Mouse (Mus musculus) hindbrain, embryonic 13.5 days (tissue): ENCODE results near the gene Stx6. TPM values are rescaled to one million over a fixed set of nuclear protein-coding genes. Genes with fewer than 3 reads are reported as not detected.
"Not testable (repeated sequence)": the region's sequence is repeated elsewhere in the genome, so short reads cannot be mapped to it uniquely, and the experiment has no call there.

ENCODE experiments used
- ATAC-seq: fragments of 200-750 bp; cut with Nextera tagmentation; 2 replicates; pipeline ENCODE4 v1.8.0; 2017; ENCODE audit warnings: moderate TSS enrichment; ENCODE audit not compliant: low FRiP score
- H3K27ac ChIP-seq: fragments of 300-500 bp; sonication (generic); 2 replicates; pipeline ENCODE4 v1.5.1; 2015; ENCODE audit warnings: inconsistent platforms, mild to moderate bottlenecking, moderate library complexity
- H3K27me3 ChIP-seq: fragments of 300-500 bp; sonication (generic); 2 replicates; pipeline ENCODE4 v1.6.1; 2015; ENCODE audit warnings: mild to moderate bottlenecking, inconsistent platforms
- H3K36me3 ChIP-seq: fragments of 300-500 bp; sonication (generic); 2 replicates; pipeline ENCODE4 v1.6.1; 2015; ENCODE audit warnings: mild to moderate bottlenecking, inconsistent platforms
- H3K4me1 ChIP-seq: fragments of 300-500 bp; sonication (generic); replicated peaks from 2 replicates; pipeline ENCODE4 v1.6.1; 2015; ENCODE audit warnings: inconsistent platforms
- H3K4me2 ChIP-seq: fragments of 300-500 bp; sonication (generic); 2 replicates; pipeline ENCODE4 v1.6.1; 2015; ENCODE audit warnings: inconsistent platforms, mild to moderate bottlenecking, moderate library complexity
- H3K4me3 ChIP-seq: fragments of 300-500 bp; sonication (generic); 2 replicates; pipeline ENCODE4 v1.5.1; 2015; ENCODE audit warnings: mild to moderate bottlenecking, inconsistent platforms
- H3K9ac ChIP-seq: fragments of 300-500 bp; sonication (generic); 2 replicates; pipeline ENCODE4 v1.6.1; 2015; ENCODE audit warnings: mild to moderate bottlenecking, inconsistent platforms
- H3K9me3 ChIP-seq: fragments of 300-500 bp; sonication (generic); 2 replicates; pipeline ENCODE4 v1.6.1; 2016; ENCODE audit warnings: inconsistent platforms
- WGBS: fragments of 180-500 bp; shearing (Covaris S2); methylation state at CpG from one replicate; pipeline ENCODE4 v1.1.7; 2015; 5-methylcytosine and 5-hydroxymethylcytosine counted together
- polyA plus RNA-seq: library from polyadenylated mRNA; unstranded; fragments of >200 nt; fragmentation: Nextera tagmentation; extraction: Ambion mirVana; gene quantifications from 2 replicates; pipeline ENCODE4 v1.2.1, GENCODE M21; 2015

Gene Stx6
- polyA plus RNA-seq, 1 experiment from 2014 or later = 121 TPM

GRCm38 (mm10) chr1:155173644-155174016 lies 15.1 kb downstream of the Stx6 start:
- Histone ChIP-seq H3K36me3 (peaks cover 32% of the 10 kb centered on the region), H3K4me1 (peaks cover 11% of the 10 kb centered on the region)
- not testable (repeated sequence) for H3K4me2 ChIP-seq, H3K9ac ChIP-seq, H3K27ac ChIP-seq, H3K27me3 ChIP-seq, H3K9me3 ChIP-seq, ATAC-seq, H3K4me3 ChIP-seq
- 83% methylated on average over 1 of the region's 1 CpGs for WGBS

- Histone ChIP-seq H3K4me1 (peaks cover 11% of the 10 kb centered on the region), H3K9me3 (no peaks in the 10 kb centered on the region), H3K36me3 (peaks cover 40% of the 10 kb centered on the region), H3K27me3 (no peaks in the 10 kb centered on the region), H3K27ac (no peak overlapping the region), H3K4me3 (no peak overlapping the region), H3K4me2 (no peak overlapping the region), H3K9ac (no peak overlapping the region)
- 89% methylated on average over 1 of the region's 1 CpGs for WGBS
- ATAC-seq = no peak
These were observed 15.9 kb downstream of the Stx6 start for GRCm38 (mm10) chr1:155174424-155174823.

GRCm38 (mm10) chr1:155178192-155178924 lies 19.8 kb downstream of the Stx6 start:
- no peak for ATAC-seq
- no peak overlapping the region for H3K27ac ChIP-seq
- no peaks in the 10 kb centered on the region for H3K4me1 ChIP-seq
- peaks cover 64% of the 10 kb centered on the region for H3K36me3 ChIP-seq
- no peaks in the 10 kb centered on the region for H3K9me3 ChIP-seq
- no peak overlapping the region for H3K4me2 ChIP-seq
- WGBS = 86% methylated on average over 2 of the region's 2 CpGs
- no peak overlapping the region for H3K9ac ChIP-seq
- no peaks in the 10 kb centered on the region for H3K27me3 ChIP-seq
- H3K4me3 ChIP-seq = no peak overlapping the region

- peaks cover 57% of the 10 kb centered on the region for H3K36me3 ChIP-seq
- no peak for ATAC-seq
These were observed 25.7 kb downstream of the Stx6 start for GRCm38 (mm10) chr1:155184191-155184590.

GRCm38 (mm10) chr1:155188656-155189055 lies 30.1 kb downstream of the Stx6 start:
- H3K9ac ChIP-seq = no peak overlapping the region
- WGBS = 97% methylated on average over 4 of the region's 4 CpGs
- peaks cover 65% of the 10 kb centered on the region for H3K36me3 ChIP-seq
- no peak for ATAC-seq
- no peak overlapping the region for H3K4me3 ChIP-seq
- H3K27ac ChIP-seq = no peak overlapping the region
- H3K4me1 ChIP-seq = peaks cover 11% of the 10 kb centered on the region
- H3K27me3 ChIP-seq = no peaks in the 10 kb centered on the region
- no peak overlapping the region for H3K4me2 ChIP-seq
- no peaks in the 10 kb centered on the region for H3K9me3 ChIP-seq

More at GRCm38 (mm10) chr1:155184191-155184590, 25.7 kb downstream of the Stx6 start:
- H3K4me2 ChIP-seq = no peak overlapping the region
- H3K27me3 ChIP-seq = no peaks in the 10 kb centered on the region
- H3K9me3 ChIP-seq = no peaks in the 10 kb centered on the region
- 98% methylated on average over 3 of the region's 3 CpGs for WGBS
- no peak overlapping the region for H3K27ac ChIP-seq
- H3K4me1 ChIP-seq = no peaks in the 10 kb centered on the region
- no peak overlapping the region for H3K4me3 ChIP-seq
- no peak overlapping the region for H3K9ac ChIP-seq

GRCm38 (mm10) chr1:155191219-155191618 lies 32.7 kb downstream of the Stx6 start:
- Histone ChIP-seq H3K4me1 (peaks cover 11% of the 10 kb centered on the region), H3K27ac (peak overlapping the region; percentile 52; the same call in 1 of the 2 replicates), H3K27me3 (no peaks in the 10 kb centered on the region), H3K4me3 (no peak overlapping the region), H3K9me3 (no peaks in the 10 kb centered on the region), H3K36me3 (peaks cover 77% of the 10 kb centered on the region), H3K9ac (no peak overlapping the region), H3K4me2 (no peak overlapping the region)
- no peak for ATAC-seq
- WGBS = 68% methylated on average over 8 of the region's 8 CpGs

GRCm38 (mm10) chr1:155191671-155192070 lies 33.2 kb downstream of the Stx6 start:
- Histone ChIP-seq H3K36me3 (peaks cover 74% of the 10 kb centered on the region), H3K9me3 (no peaks in the 10 kb centered on the region), H3K27me3 (no peaks in the 10 kb centered on the region), H3K4me1 (peaks cover 11% of the 10 kb centered on the region), H3K4me3 (no peak overlapping the region), H3K4me2 (no peak overlapping the region), H3K9ac (no peak overlapping the region), H3K27ac (peak overlapping the region; percentile 52; the same call in 1 of the 2 replicates)
- no peak for ATAC-seq
- 60% methylated on average over 2 of the region's 2 CpGs for WGBS

GRCm38 (mm10) chr1:155192805-155193368 lies 34.4 kb downstream of the Stx6 start:
- H3K9ac ChIP-seq = no peak overlapping the region
- peaks cover 11% of the 10 kb centered on the region for H3K4me1 ChIP-seq
- no peak overlapping the region for H3K4me2 ChIP-seq
- H3K9me3 ChIP-seq = no peaks in the 10 kb centered on the region
- H3K27ac ChIP-seq = peak overlapping the region; percentile 31
- WGBS = 72% methylated on average over 15 of the region's 15 CpGs
- no peak overlapping the region for H3K4me3 ChIP-seq
- H3K36me3 ChIP-seq = peaks cover 76% of the 10 kb centered on the region
- no peak for ATAC-seq
- no peaks in the 10 kb centered on the region for H3K27me3 ChIP-seq

GRCm38 (mm10) chr1:155196691-155197090 lies 38.2 kb downstream of the Stx6 start:
- ATAC-seq = no peak
- no peak overlapping the region for H3K9ac ChIP-seq
- no peak overlapping the region for H3K4me2 ChIP-seq
- H3K36me3 ChIP-seq = peaks cover 65% of the 10 kb centered on the region
- H3K4me1 ChIP-seq = peaks cover 22% of the 10 kb centered on the region
- no peak overlapping the region for H3K27ac ChIP-seq
- no peaks in the 10 kb centered on the region for H3K9me3 ChIP-seq
- H3K4me3 ChIP-seq = no peak overlapping the region
- no peaks in the 10 kb centered on the region for H3K27me3 ChIP-seq
- WGBS = 85% methylated on average over 4 of the region's 4 CpGs

- Histone ChIP-seq H3K36me3 (peaks cover 54% of the 10 kb centered on the region), H3K9me3 (no peaks in the 10 kb centered on the region), H3K4me2 (no peak overlapping the region), H3K27me3 (no peaks in the 10 kb centered on the region), H3K4me1 (peaks cover 33% of the 10 kb centered on the region), H3K27ac (no peak overlapping the region), H3K9ac (no peak overlapping the region), H3K4me3 (no peak overlapping the region)
- ATAC-seq = no peak
- 61% methylated on average over 6 of the region's 6 CpGs for WGBS
These were observed 41.0 kb downstream of the Stx6 start for GRCm38 (mm10) chr1:155199522-155199921.

- 61% methylated on average over 2 of the region's 2 CpGs for WGBS
- Histone ChIP-seq H3K4me2 (no peak overlapping the region), H3K4me1 (peaks cover 47% of the 10 kb centered on the region), H3K27ac (peak overlapping the region; percentile 1; the same call in 1 of the 2 replicates), H3K9me3 (no peaks in the 10 kb centered on the region), H3K36me3 (peaks cover 42% of the 10 kb centered on the region), H3K9ac (no peak overlapping the region), H3K27me3 (no peaks in the 10 kb centered on the region), H3K4me3 (no peak overlapping the region)
- ATAC-seq = no peak
These were observed 42.5 kb downstream of the Stx6 start for GRCm38 (mm10) chr1:155200967-155201366.

GRCm38 (mm10) chr1:155201373-155201879 lies 42.9 kb downstream of the Stx6 start:
- ATAC-seq = no peak
- no peaks in the 10 kb centered on the region for H3K27me3 ChIP-seq
- 68% methylated on average over 4 of the region's 4 CpGs for WGBS
- H3K36me3 ChIP-seq = peaks cover 45% of the 10 kb centered on the region
- H3K9me3 ChIP-seq = no peaks in the 10 kb centered on the region
- peaks cover 52% of the 10 kb centered on the region for H3K4me1 ChIP-seq
- H3K9ac ChIP-seq = no peak overlapping the region
- H3K27ac ChIP-seq = peak overlapping the region; percentile 41; the same call in 1 of the 2 replicates
- H3K4me3 ChIP-seq = no peak overlapping the region
- H3K4me2 ChIP-seq = no peak overlapping the region
